Mouse (Mus musculus): ENCODE results near the gene Mad2l2. TPM values are rescaled to one million over a fixed set of nuclear protein-coding genes. Genes with fewer than 3 reads are reported as not detected.
"Not testable (repeated sequence)": the region's sequence is repeated elsewhere in the genome, so short reads cannot be mapped to it uniquely, and the experiment has no call there.

Gene Mad2l2
- polyA plus RNA-seq, 2 experiments, result 55.9 to 66.0 TPM

DNA sequence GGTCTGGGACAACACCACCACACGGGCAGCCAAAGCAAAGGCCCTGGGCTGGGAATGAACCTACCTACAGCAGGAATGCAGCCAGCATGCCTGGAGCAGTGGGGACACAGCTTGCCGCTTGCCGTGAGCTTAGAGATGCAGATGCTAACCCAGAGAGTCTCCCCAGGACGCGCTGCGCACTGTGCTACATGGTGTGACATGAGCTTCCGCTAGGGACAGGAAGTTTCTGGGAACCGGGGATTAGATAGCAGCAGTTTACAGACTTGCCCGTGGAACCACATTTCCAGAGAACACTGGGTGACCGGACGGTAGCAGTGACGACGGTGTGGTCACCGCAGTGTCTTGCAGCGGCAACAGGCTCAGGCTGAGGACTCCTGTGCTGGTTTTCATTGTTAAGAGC lies 39.4 kb downstream of the Mad2l2 start:
- no peak for TF ChIP-seq POLR2A (IDR thresholded peaks at IDR 0.05; ENCODE audit: borderline replicate concordance, extremely low read depth, insufficient read depth, insufficient read length)
- ATAC-seq (ENCODE audit: low FRiP score, low read depth) (no peak), DNase-seq (ENCODE audit: low spot score) (no peak)
- Histone ChIP-seq H3K27me3 (ENCODE audit: control insufficient read depth, insufficient read depth, low read length) (peaks cover 72% of the 10 kb centered on the region), H3K4me3 (replicated peaks; ENCODE audit: low read length) (no peak overlapping the region), H3K4me2 (replicated peaks; ENCODE audit: low read depth, low read length, severe bottlenecking) (no peak overlapping the region), H3K36me3 (ENCODE audit: control insufficient read depth, insufficient read depth, low read length) (no peaks in the 10 kb centered on the region), H3K27ac (replicated peaks; ENCODE audit: low read depth, low read length) (no peak overlapping the region), H3K9ac (ENCODE audit: low read depth, low read length, severe bottlenecking) (no peak overlapping the region), H3K9me3 (ENCODE audit: control insufficient read depth, low read length) (no peaks in the 10 kb centered on the region), H3K4me1 (ENCODE audit: control insufficient read depth, insufficient read depth, low read length) (peaks cover 6% of the 10 kb centered on the region; the same call in 1 of the 2 replicates)
- WGBS, result 30% methylated on average over 15 of the region's 15 CpGs

DNA sequence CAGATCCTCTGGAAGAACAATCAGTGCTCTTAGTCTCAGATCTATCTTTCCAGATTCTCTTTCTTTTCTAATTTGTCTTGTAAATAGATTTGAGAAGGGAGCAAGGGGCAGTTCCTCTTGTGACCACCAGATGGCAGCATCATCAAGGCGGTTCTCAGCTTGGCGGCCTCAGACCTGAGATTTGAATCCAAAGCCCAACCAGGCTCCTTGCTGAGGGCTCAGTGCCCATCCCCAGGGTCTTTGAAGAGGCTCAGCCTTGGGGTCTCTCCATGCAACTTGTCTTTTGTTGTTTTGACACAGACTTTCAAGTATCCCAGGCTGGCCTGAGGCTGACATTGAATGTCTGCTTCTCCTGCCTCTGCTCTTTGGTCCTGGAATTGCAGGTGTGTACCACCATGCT lies 40.7 kb downstream of the Mad2l2 start:
- DNase-seq (ENCODE audit: low spot score) (no peak), ATAC-seq (ENCODE audit: low FRiP score, low read depth) (no peak)
- Histone ChIP-seq H3K27ac (replicated peaks; ENCODE audit: low read depth, low read length) (no peak overlapping the region), H3K4me3 (replicated peaks; ENCODE audit: low read length) (no peak overlapping the region), H3K9me3 (ENCODE audit: control insufficient read depth, low read length) (no peaks in the 10 kb centered on the region), H3K27me3 (ENCODE audit: control insufficient read depth, insufficient read depth, low read length) (peaks cover 72% of the 10 kb centered on the region), H3K4me1 (ENCODE audit: control insufficient read depth, insufficient read depth, low read length) (peaks cover 6% of the 10 kb centered on the region; the same call in 1 of the 2 replicates), H3K36me3 (ENCODE audit: control insufficient read depth, insufficient read depth, low read length) (no peaks in the 10 kb centered on the region), H3K4me2 (replicated peaks; ENCODE audit: low read depth, low read length, severe bottlenecking) (no peak overlapping the region), H3K9ac (ENCODE audit: low read depth, low read length, severe bottlenecking) (no peak overlapping the region)
- WGBS, result 3% methylated on average over 2 of the region's 2 CpGs
- TF ChIP-seq POLR2A (IDR thresholded peaks at IDR 0.05; ENCODE audit: borderline replicate concordance, extremely low read depth, insufficient read depth, insufficient read length), result no peak

DNA sequence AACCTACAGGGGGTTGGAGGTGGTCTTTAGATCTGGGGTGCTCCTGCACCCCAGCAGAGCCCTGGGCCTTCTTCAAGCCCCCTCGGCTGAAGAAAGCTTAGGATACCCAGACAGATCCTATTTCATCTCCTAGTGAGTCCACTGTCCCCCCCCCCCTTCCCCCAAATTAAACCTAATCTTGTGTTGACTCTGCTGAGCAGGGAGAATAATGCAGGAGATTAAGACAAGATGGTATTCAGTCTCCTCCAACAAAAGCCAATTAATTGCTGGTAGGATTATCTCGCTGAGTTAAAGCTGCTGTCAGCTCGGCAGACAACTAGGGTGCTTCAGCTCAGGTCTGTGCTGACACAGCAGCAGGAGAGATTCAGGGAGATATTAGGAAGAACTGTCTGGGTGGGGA lies 41.1 kb downstream of the Mad2l2 start:
- no peak overlapping the region for H3K4me3 ChIP-seq (replicated peaks; ENCODE audit: low read length)
- ATAC-seq (ENCODE audit: low FRiP score, low read depth) (no peak), DNase-seq (ENCODE audit: low spot score) (no peak)
- WGBS, result 53% methylated on average over 3 of the region's 3 CpGs
- no peak overlapping the region for H3K4me2 ChIP-seq (replicated peaks; ENCODE audit: low read depth, low read length, severe bottlenecking)
- H3K27me3 ChIP-seq (ENCODE audit: control insufficient read depth, insufficient read depth, low read length), result peaks cover 72% of the 10 kb centered on the region
- H3K27ac ChIP-seq (replicated peaks; ENCODE audit: low read depth, low read length), result no peak overlapping the region
- H3K36me3 ChIP-seq (ENCODE audit: control insufficient read depth, insufficient read depth, low read length), result no peaks in the 10 kb centered on the region
- no peaks in the 10 kb centered on the region for H3K9me3 ChIP-seq (ENCODE audit: control insufficient read depth, low read length)
- no peak overlapping the region for H3K9ac ChIP-seq (ENCODE audit: low read depth, low read length, severe bottlenecking)
- H3K4me1 ChIP-seq (ENCODE audit: control insufficient read depth, insufficient read depth, low read length), result peaks cover 6% of the 10 kb centered on the region; the same call in 1 of the 2 replicates
- TF ChIP-seq POLR2A (IDR thresholded peaks at IDR 0.05; ENCODE audit: borderline replicate concordance, extremely low read depth, insufficient read depth, insufficient read length), result no peak

DNA sequence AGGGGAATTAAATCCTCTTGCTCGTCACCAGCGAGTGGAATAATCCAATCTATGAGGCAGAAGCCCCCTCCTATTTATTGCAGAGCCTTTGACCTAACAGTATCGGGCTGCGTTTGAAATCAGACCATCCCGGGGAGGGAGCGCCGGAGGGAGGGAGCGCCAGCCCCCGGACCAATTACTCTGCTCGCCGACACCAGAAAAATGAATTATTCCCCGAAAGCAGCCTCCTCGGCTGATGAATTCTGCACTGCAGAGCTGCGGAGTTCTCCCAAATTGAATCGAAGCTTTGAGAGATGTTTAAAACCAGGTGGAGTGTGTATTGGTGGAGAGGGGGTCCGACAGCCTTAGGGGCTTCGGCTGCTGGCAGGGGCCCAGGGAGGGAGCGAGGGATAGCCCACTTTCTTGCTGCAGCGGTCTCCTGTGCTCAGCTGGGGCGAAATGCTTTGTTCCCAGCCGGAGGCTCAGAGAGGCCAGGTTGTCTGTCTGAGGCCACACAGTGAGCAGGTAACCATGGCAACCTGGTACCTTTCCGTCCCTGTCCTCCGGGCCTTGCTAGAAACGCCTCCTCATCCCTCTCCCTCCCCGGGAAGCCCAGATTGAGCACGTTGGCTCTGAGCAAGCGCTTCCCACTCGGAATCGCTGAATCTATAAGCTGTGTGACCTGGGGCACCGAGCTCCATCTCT lies 43.8 kb downstream of the Mad2l2 start:
- no peaks in the 10 kb centered on the region for H3K36me3 ChIP-seq (ENCODE audit: control insufficient read depth, insufficient read depth, low read length)
- H3K4me3 ChIP-seq (replicated peaks; ENCODE audit: low read length), result 0 out of 2 replicates have a peak overlapping the region, but pooled peaks have one; percentile 4
- H3K27ac ChIP-seq (replicated peaks; ENCODE audit: low read depth, low read length), result no peak overlapping the region
- no peak for TF ChIP-seq POLR2A (IDR thresholded peaks at IDR 0.05; ENCODE audit: borderline replicate concordance, extremely low read depth, insufficient read depth, insufficient read length)
- no peaks in the 10 kb centered on the region; the same call in 1 of the 2 replicates for H3K4me1 ChIP-seq (ENCODE audit: control insufficient read depth, insufficient read depth, low read length)
- no peak for ATAC-seq (ENCODE audit: low FRiP score, low read depth)
- no peak overlapping the region for H3K9ac ChIP-seq (ENCODE audit: low read depth, low read length, severe bottlenecking)
- WGBS, result 2% methylated on average over 29 of the region's 30 CpGs
- H3K9me3 ChIP-seq (ENCODE audit: control insufficient read depth, low read length), result no peaks in the 10 kb centered on the region
- peaks cover 67% of the 10 kb centered on the region for H3K27me3 ChIP-seq (ENCODE audit: control insufficient read depth, insufficient read depth, low read length)
- DNase-seq (ENCODE audit: low spot score), result no peak
- H3K4me2 ChIP-seq (replicated peaks; ENCODE audit: low read depth, low read length, severe bottlenecking), result peak overlapping the region; percentile 19; the same call in 1 of the 2 replicates

DNA sequence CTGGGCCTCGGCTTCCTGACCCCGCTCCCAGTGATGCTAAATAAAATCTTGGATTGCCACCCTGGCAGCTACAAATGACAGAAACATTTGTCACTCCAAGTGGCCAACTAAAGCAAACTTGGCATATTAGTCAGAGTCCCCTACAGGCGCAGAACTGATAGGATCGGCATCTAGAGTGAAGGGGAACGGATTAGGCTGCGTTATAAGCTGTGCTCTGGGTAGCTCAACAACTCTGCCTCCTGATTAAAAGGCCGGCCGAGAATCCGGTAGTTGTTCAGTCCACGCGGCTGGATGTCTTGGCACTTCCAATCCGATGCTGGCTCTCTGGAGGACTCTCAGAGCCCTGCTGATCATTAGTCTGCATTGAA lies 44.3 kb downstream of the Mad2l2 start:
- DNase-seq (ENCODE audit: low spot score) (no peak), ATAC-seq (ENCODE audit: low FRiP score, low read depth) (no peak)
- Histone ChIP-seq H3K4me2 (replicated peaks; ENCODE audit: low read depth, low read length, severe bottlenecking) (no peak overlapping the region), H3K9me3 (ENCODE audit: control insufficient read depth, low read length) (no peaks in the 10 kb centered on the region), H3K27me3 (ENCODE audit: control insufficient read depth, insufficient read depth, low read length) (peaks cover 65% of the 10 kb centered on the region), H3K36me3 (ENCODE audit: control insufficient read depth, insufficient read depth, low read length) (no peaks in the 10 kb centered on the region), H3K4me3 (replicated peaks; ENCODE audit: low read length) (no peak overlapping the region), H3K4me1 (ENCODE audit: control insufficient read depth, insufficient read depth, low read length) (no peaks in the 10 kb centered on the region; the same call in 1 of the 2 replicates), H3K9ac (ENCODE audit: low read depth, low read length, severe bottlenecking) (no peak overlapping the region), H3K27ac (replicated peaks; ENCODE audit: low read depth, low read length) (no peak overlapping the region)
- WGBS, result 15% methylated on average over 12 of the region's 12 CpGs
- no peak for TF ChIP-seq POLR2A (IDR thresholded peaks at IDR 0.05; ENCODE audit: borderline replicate concordance, extremely low read depth, insufficient read depth, insufficient read length)

DNA sequence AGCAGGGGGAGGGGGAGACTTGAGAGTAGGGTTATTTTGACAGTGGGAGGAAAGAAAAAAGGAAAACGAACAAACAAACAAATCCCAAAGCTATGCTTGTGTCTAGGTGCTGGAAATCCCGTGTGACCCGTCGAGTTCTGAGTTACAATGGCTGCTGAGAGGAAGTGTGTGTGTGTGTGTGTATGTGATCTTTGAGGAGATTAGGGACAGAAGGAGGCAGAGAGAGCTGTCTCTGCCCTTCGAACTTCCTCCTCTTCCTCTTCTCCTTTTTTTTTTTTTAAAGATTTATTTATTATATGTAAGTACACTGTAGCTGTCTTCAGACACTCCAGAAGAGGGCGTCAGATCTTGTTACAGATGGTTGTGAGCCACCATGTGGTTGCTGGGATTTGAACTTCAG lies 46.4 kb downstream of the Mad2l2 start:
- peaks cover 49% of the 10 kb centered on the region for H3K27me3 ChIP-seq (ENCODE audit: control insufficient read depth, insufficient read depth, low read length)
- not testable (repeated sequence) for H3K4me2 ChIP-seq (replicated peaks; ENCODE audit: low read depth, low read length, severe bottlenecking); H3K27ac ChIP-seq (replicated peaks; ENCODE audit: low read depth, low read length); H3K36me3 ChIP-seq (ENCODE audit: control insufficient read depth, insufficient read depth, low read length); H3K9ac ChIP-seq (ENCODE audit: low read depth, low read length, severe bottlenecking); H3K4me1 ChIP-seq (ENCODE audit: control insufficient read depth, insufficient read depth, low read length); H3K4me3 ChIP-seq (replicated peaks; ENCODE audit: low read length); H3K9me3 ChIP-seq (ENCODE audit: control insufficient read depth, low read length); ATAC-seq (ENCODE audit: low FRiP score, low read depth); DNase-seq (ENCODE audit: low spot score)
- 81% methylated on average over 5 of the region's 6 CpGs for WGBS
